Mouse (Mus musculus): Measurements from ENCODE around the gene Gm20388. TPM values are rescaled to one million over a fixed set of nuclear protein-coding genes. Genes with fewer than 3 reads are reported as not detected.

Gm20388 gene
- polyA plus RNA-seq, 1 experiment from 2014 or later, result 5.5 TPM

- H3K4me3 ChIP-seq, result 0 out of 2 replicates have a peak overlapping the region, but pooled peaks have one; percentile 12
- H3K4me1 ChIP-seq, result peaks cover 12% of the 10 kb centered on the region
- no peaks in the 10 kb centered on the region for H3K36me3 ChIP-seq
- H3K9me3 ChIP-seq, result no peaks in the 10 kb centered on the region
- H3K4me2 ChIP-seq, result peak overlapping the region; percentile 43
- WGBS, result 9% methylated on average over 9 of the region's 9 CpGs
- peak; percentile 55; the same call in 1 of the 2 replicates for ATAC-seq (ENCODE audit: borderline replicate concordance, extremely low read depth, low FRiP score, low TSS enrichment)
- H3K27ac ChIP-seq, result no peak overlapping the region
- H3K27me3 ChIP-seq, result no peaks in the 10 kb centered on the region
- no peak overlapping the region for H3K9ac ChIP-seq
These were observed 1788.0 kb downstream of the Gm20388 start for GRCm38 (mm10) chr8:121698615-121699101.

GRCm38 (mm10) chr8:121699936-121700335, 1789.3 kb downstream of the Gm20388 start:
- H3K27me3 ChIP-seq, result no peaks in the 10 kb centered on the region

GRCm38 (mm10) chr8:121705174-121705573, 1794.5 kb downstream of the Gm20388 start:
- no peak overlapping the region for H3K27ac ChIP-seq
- no peak overlapping the region for H3K4me2 ChIP-seq
- H3K36me3 ChIP-seq, result no peaks in the 10 kb centered on the region
- H3K9ac ChIP-seq, result no peak overlapping the region
- ATAC-seq (ENCODE audit: borderline replicate concordance, extremely low read depth, low FRiP score, low TSS enrichment), result no peak
- H3K4me1 ChIP-seq, result no peaks in the 10 kb centered on the region
- 54% methylated on average over 3 of the region's 3 CpGs for WGBS
- no peaks in the 10 kb centered on the region for H3K9me3 ChIP-seq
- no peaks in the 10 kb centered on the region; the same call in 1 of the 2 replicates for H3K27me3 ChIP-seq
- H3K4me3 ChIP-seq, result no peak overlapping the region

More at GRCm38 (mm10) chr8:121699936-121700335, 1789.3 kb downstream of the Gm20388 start:
- Histone ChIP-seq H3K9ac (no peak overlapping the region), H3K36me3 (no peaks in the 10 kb centered on the region), H3K9me3 (no peaks in the 10 kb centered on the region), H3K4me3 (no peak overlapping the region), H3K4me2 (no peak overlapping the region), H3K27ac (no peak overlapping the region), H3K4me1 (peaks cover 12% of the 10 kb centered on the region)
- ATAC-seq (ENCODE audit: borderline replicate concordance, extremely low read depth, low FRiP score, low TSS enrichment), result no peak
- WGBS, result 82% methylated on average over 2 of the region's 2 CpGs

- Histone ChIP-seq H3K27me3 (no peaks in the 10 kb centered on the region; the same call in 1 of the 2 replicates), H3K27ac (no peak overlapping the region), H3K4me3 (no peak overlapping the region), H3K4me2 (no peak overlapping the region), H3K9me3 (no peaks in the 10 kb centered on the region), H3K9ac (no peak overlapping the region), H3K36me3 (no peaks in the 10 kb centered on the region), H3K4me1 (no peaks in the 10 kb centered on the region)
- ATAC-seq (ENCODE audit: borderline replicate concordance, extremely low read depth, low FRiP score, low TSS enrichment), result no peak
- 72% methylated on average over 11 of the region's 11 CpGs for WGBS
These were observed 1796.3 kb downstream of the Gm20388 start for GRCm38 (mm10) chr8:121706956-121707355.

DNA sequence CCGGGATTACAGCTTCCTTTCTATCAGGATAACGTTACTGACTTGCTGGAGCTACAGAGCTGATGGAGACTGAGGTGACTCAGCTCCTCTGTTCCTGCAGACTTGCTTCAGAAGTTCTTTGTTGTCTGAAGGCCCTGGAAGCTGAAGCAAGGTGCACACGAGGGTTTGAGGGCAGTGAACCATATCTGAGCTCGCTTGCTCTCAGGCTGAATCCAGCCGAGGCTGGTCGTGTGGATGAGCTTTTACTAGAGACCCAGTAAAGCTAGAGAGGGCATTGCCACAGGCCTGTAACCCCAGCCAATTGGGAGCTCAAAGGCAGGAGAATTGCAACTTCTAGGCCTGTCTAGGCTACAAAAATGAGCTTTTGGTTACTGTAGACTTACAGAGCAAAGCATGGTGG, 1797.8 kb downstream of the Gm20388 start:
- WGBS, result 54% methylated on average over 6 of the region's 6 CpGs
- Histone ChIP-seq H3K9ac (no peak overlapping the region), H3K4me3 (no peak overlapping the region), H3K27me3 (no peaks in the 10 kb centered on the region; the same call in 1 of the 2 replicates), H3K27ac (no peak overlapping the region), H3K9me3 (no peaks in the 10 kb centered on the region), H3K36me3 (no peaks in the 10 kb centered on the region), H3K4me1 (no peaks in the 10 kb centered on the region), H3K4me2 (no peak overlapping the region)
- ATAC-seq (ENCODE audit: borderline replicate concordance, extremely low read depth, low FRiP score, low TSS enrichment), result no peak

DNA sequence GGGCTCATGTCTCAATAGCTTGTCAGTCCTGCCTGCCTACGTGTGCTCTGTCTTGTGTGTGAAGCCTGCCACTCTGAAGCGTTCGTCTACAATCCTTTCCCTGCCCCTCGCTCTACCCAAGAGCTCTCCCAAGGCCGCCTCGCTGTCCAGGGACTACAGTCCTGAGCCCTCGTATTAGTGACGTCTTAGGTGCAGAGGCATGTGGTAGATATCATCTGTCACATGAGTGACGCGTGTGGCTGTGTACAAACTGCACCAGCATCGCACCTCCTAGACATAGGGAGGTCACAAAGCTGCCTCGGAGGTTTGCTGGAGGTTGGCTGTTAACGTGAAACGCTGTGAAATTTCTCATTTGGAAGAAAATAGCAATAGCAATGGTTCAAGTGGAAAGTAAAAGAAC, 1806.9 kb downstream of the Gm20388 start:
- ATAC-seq (ENCODE audit: borderline replicate concordance, extremely low read depth, low FRiP score, low TSS enrichment), result no peak
- WGBS, result 33% methylated on average over 14 of the region's 14 CpGs
- H3K9me3 ChIP-seq, result no peaks in the 10 kb centered on the region
- no peak overlapping the region; the same call in 1 of the 2 replicates for H3K4me2 ChIP-seq
- H3K27ac ChIP-seq, result no peak overlapping the region
- peaks cover 18% of the 10 kb centered on the region for H3K27me3 ChIP-seq
- H3K4me1 ChIP-seq, result 0 out of 2 replicates have a peak, but pooled peaks cover 3% of the 10 kb centered on the region
- no peak overlapping the region for H3K4me3 ChIP-seq
- no peak overlapping the region for H3K9ac ChIP-seq
- no peaks in the 10 kb centered on the region for H3K36me3 ChIP-seq

- Histone ChIP-seq H3K27ac (no peak overlapping the region), H3K4me2 (no peak overlapping the region; the same call in 1 of the 2 replicates), H3K4me1 (0 out of 2 replicates have a peak, but pooled peaks cover 3% of the 10 kb centered on the region), H3K9ac (no peak overlapping the region), H3K9me3 (no peaks in the 10 kb centered on the region), H3K27me3 (peaks cover 18% of the 10 kb centered on the region), H3K4me3 (no peak overlapping the region), H3K36me3 (no peaks in the 10 kb centered on the region)
- WGBS, result 24% methylated on average over 12 of the region's 12 CpGs
- ATAC-seq (ENCODE audit: borderline replicate concordance, extremely low read depth, low FRiP score, low TSS enrichment), result peak; percentile 84
These were observed 1807.4 kb downstream of the Gm20388 start for GRCm38 (mm10) chr8:121717982-121718425.

DNA sequence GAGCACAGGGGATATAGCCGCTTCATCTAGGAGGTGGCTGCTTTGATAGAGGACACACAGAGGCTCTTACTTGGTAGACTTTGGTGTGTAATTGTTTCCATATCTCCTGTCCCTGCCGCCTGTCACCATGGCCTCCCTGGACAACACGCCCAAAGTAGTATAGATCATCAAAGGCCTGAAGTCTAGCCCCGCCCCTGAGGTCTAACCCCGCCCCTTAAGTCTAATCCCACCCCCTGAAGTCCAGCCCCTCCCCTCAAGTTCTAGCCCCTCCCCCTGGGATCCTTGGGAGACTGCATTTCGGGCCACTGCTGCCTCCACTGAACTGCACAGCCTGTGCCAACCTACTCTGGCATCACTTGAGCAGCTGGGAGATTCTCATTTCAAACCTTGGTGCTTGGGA, 1808.3 kb downstream of the Gm20388 start:
- no peaks in the 10 kb centered on the region for H3K36me3 ChIP-seq
- no peak overlapping the region for H3K9ac ChIP-seq
- peaks cover 18% of the 10 kb centered on the region for H3K27me3 ChIP-seq
- 0 out of 2 replicates have a peak, but pooled peaks cover 3% of the 10 kb centered on the region for H3K4me1 ChIP-seq
- ATAC-seq (ENCODE audit: borderline replicate concordance, extremely low read depth, low FRiP score, low TSS enrichment), result no peak
- no peaks in the 10 kb centered on the region for H3K9me3 ChIP-seq
- no peak overlapping the region for H3K4me2 ChIP-seq
- no peak overlapping the region for H3K27ac ChIP-seq
- whole genome bisulfite sequencing, result 50% methylated on average over 6 of the region's 6 CpGs
- no peak overlapping the region for H3K4me3 ChIP-seq

DNA sequence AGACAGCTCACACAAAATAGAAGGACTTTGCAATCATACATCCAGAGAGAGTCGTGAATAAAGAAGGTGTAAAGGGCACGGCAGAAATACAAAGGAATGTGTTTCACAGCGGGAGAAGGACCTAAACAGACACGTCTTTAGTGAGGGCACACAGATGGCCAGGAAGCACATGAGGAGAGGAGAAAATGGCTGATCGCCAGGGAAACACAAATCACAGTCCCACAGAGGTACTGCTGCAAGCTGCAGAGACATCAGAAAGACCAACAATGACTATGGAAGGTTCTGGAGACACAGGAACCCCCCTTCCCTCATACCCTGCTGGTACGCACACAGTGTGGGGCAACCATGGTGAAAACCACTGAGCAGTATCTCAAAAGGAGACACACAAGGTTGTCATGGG, 1810.4 kb downstream of the Gm20388 start:
- no peak for ATAC-seq (ENCODE audit: borderline replicate concordance, extremely low read depth, low FRiP score, low TSS enrichment)
- H3K4me3 ChIP-seq, result no peak overlapping the region

DNA sequence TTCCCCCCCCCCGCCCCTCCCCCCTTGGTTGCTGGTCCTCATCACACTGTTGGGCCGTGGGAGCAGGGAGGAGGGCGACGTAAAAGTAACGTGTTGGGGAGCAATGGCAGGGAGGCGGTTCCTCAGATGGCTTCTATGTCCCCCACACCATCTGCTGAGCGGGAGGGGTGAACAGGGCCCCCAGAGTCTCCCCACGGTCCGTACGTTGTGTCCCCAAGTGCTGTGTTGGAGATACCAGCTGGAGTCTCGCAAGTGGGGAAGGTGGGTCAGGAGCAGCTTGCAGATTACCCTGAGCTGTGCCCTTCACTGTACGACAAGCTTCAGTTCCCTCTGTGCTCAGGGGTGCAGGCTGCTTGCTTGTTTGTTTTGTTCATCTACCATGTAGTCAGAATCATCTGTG, 1813.2 kb downstream of the Gm20388 start:
- no peak for ATAC-seq (ENCODE audit: borderline replicate concordance, extremely low read depth, low FRiP score, low TSS enrichment)
- WGBS, result 55% methylated on average over 11 of the region's 12 CpGs
- H3K36me3 ChIP-seq, result no peaks in the 10 kb centered on the region
- H3K4me3 ChIP-seq, result no peak overlapping the region
- H3K4me1 ChIP-seq, result no peaks in the 10 kb centered on the region
- H3K9ac ChIP-seq, result no peak overlapping the region
- H3K27me3 ChIP-seq, result peaks cover 21% of the 10 kb centered on the region
- H3K9me3 ChIP-seq, result no peaks in the 10 kb centered on the region
- no peak overlapping the region for H3K4me2 ChIP-seq
- no peak overlapping the region for H3K27ac ChIP-seq

More for the DNA sequence above, 1810.4 kb downstream of the Gm20388 start:
- Histone ChIP-seq H3K9me3 (no peaks in the 10 kb centered on the region), H3K4me2 (no peak overlapping the region), H3K4me1 (0 out of 2 replicates have a peak, but pooled peaks cover 3% of the 10 kb centered on the region), H3K9ac (no peak overlapping the region), H3K27me3 (peaks cover 7% of the 10 kb centered on the region), H3K27ac (no peak overlapping the region), H3K36me3 (no peaks in the 10 kb centered on the region)
- 44% methylated on average over 6 of the region's 6 CpGs for WGBS

DNA sequence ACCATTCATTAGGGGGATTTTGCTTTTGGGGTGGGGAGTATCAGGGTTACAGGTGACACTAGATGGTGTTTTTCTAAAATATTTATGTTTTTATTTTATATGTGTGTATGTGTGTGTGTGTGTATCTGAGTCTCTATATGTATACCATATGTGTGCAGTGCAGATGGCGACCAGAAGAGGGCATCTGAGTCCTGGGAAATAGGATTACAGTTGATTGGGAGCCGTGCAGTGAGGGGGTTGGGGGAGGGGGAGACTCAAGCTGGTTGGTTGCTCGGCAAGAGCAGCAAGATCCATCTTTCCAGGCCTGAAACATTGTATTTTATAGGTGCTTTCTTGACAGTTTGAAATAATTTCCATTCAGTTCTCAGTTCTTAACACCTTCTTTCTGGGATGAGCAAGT, 1816.5 kb downstream of the Gm20388 start:
- Histone ChIP-seq H3K27me3 (peaks cover 50% of the 10 kb centered on the region), H3K9me3 (no peaks in the 10 kb centered on the region), H3K4me2 (no peak overlapping the region), H3K9ac (no peak overlapping the region), H3K4me1 (peaks cover 6% of the 10 kb centered on the region), H3K27ac (no peak overlapping the region), H3K36me3 (no peaks in the 10 kb centered on the region), H3K4me3 (no peak overlapping the region)
- WGBS, result 58% methylated on average over 3 of the region's 3 CpGs
- ATAC-seq (ENCODE audit: borderline replicate concordance, extremely low read depth, low FRiP score, low TSS enrichment), result no peak

DNA sequence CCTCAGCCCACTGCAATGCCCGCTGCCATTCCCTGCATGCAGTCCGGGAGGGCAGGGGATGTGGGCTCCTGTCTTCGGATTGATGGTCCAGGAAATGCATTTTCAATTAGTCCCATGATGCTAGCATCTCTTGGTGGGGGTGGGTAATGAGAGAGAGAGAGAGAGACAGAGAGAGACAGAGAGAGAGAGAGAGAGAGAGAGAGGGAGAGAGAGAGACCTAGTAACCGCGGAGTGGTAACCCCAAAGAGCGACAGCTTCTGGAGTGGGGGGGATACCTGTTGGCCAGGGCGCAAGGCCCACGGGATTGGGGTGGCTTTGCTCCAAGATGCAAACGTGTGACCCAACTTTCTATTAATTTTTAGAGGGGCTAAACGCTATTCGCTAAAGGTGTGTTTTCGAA, 1818.7 kb downstream of the Gm20388 start, which contains the start of gene Jph3:
TSS of gene Jph3 (plus strand) at position 301 of the 400 bp plus-strand sequence.
- Histone ChIP-seq H3K9ac (no peak within 1 kb of the TSS), H3K4me3 (peak within 1 kb of the TSS; percentile 44), H3K27me3 (peaks cover 72% of the 10 kb centered on the region), H3K9me3 (no peaks in the 10 kb centered on the region), H3K36me3 (no peaks in the 10 kb centered on the region), H3K4me1 (peaks cover 6% of the 10 kb centered on the region), H3K4me2 (peak within 1 kb of the TSS; percentile 82), H3K27ac (no peak within 1 kb of the TSS)
- no peak for ATAC-seq (ENCODE audit: borderline replicate concordance, extremely low read depth, low FRiP score, low TSS enrichment)
- 8% methylated on average over 12 of the region's 12 CpGs for WGBS

All from lung, embryonic 15.5 days (tissue).